ENCODE assay signal across 18 mouse cellular contexts in the genomic region with DNA sequence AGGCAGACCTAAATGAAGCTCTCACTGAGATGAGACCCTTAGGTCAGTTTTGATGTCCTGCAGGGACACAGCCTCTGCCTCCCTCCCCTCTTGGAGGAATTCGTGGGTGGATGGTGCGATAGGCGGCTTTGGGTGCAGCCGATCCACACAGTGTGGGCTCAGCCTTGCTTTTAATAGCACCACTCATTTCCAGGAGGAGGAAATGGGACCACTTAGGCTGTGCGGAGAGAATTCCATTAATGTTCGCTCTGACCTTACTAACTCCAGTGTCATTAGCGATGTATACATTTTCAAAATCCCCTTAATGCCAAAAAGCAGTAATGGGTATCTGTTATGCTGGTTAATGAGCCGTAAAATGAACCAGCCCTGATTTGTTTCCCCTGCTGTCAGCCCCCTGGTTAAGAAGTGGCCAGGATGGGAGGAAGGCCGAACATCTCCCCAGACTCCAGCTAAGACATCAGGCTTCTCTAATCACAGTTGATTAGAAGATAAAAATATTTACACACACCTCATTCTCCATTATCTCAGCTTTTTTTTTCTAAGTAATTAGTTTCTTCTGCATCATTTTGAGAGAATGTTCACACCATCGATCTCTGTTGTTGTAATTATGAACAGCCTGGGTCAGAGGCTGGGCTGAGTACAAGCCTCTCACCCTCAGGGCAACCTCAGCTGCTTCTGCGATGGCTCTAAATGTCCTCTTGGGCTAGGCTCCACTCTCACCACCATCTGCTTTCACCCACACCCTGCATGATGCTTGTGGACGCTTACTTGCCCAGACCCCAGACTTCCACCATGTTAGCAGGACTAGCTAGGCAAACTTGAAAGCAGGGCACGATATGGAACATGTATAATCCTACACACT. TPM values are rescaled to one million over a fixed set of nuclear protein-coding genes. Genes with fewer than 3 reads are reported as not detected.
DNase-seq lines count a peak whose midpoint lies in the region; ATAC-seq and TF ChIP-seq lines count a peak whose summit lies in the region.
"Had no signal": no experiment of that assay in that cellular context is flagged by ENCODE, and none has a peak within 500 bp of the region (broad histone marks: within the 10 kb centered on the region; RNA-seq: fewer than 3 reads in every experiment).

No protein-coding gene starts in this region.

- H3K27ac ChIP-seq in kidney, embryonic 14.5 days (ENCODE audit: low read depth, low read length): no peak overlapping the region
- H3K27ac ChIP-seq in kidney, adult 2 months (ENCODE audit: insufficient read depth, low read depth, low read length): no peak overlapping the region
- H3K27ac ChIP-seq in hindbrain, embryonic 13.5 days: peak overlapping the region; percentile 64
- peak overlapping the region; percentile 63 for H3K27ac ChIP-seq in neural tube, embryonic 13.5 days (replicated peaks)
- H3K27ac ChIP-seq: midbrain, embryonic 15.5 days; stomach, postnatal 0 days had no signal

- no peak overlapping the region for H3K9ac ChIP-seq in kidney, embryonic 14.5 days (ENCODE audit: low read depth, low read length)
- no peak overlapping the region for H3K9ac ChIP-seq in hindbrain, embryonic 13.5 days
- no peak overlapping the region for H3K9ac ChIP-seq in neural tube, embryonic 13.5 days
- H3K9ac ChIP-seq: heart, embryonic 12.5 days; midbrain, embryonic 15.5 days had no signal

- ATAC-seq in kidney, embryonic 14.5 days (ENCODE audit: low FRiP score, low TSS enrichment): peak; percentile 81
- ATAC-seq in hindbrain, embryonic 13.5 days (ENCODE audit: low FRiP score): peak; percentile 52; the same call in 1 of the 2 replicates
- peak; percentile 78 for ATAC-seq in neural tube, embryonic 13.5 days (ENCODE audit: low read depth)
- ATAC-seq: inflammation-experienced regulatory T-cells, adult 6 months; midbrain, embryonic 15.5 days had no signal

- no peak for TF ChIP-seq CTCF in kidney, adult 2 months (conservative IDR thresholded peaks at IDR 0.05; ENCODE audit: insufficient read depth, insufficient read length, low read depth, low read length)
- TF ChIP-seq CTCF in brain, embryonic 14.5 days (IDR thresholded peaks at IDR 0.05; ENCODE audit: borderline replicate concordance, extremely low read depth, insufficient read depth, insufficient read length): no peak

- H3K36me3 ChIP-seq in kidney, embryonic 14.5 days (ENCODE audit: control insufficient read depth, insufficient read depth, low read length): no peaks in the 10 kb centered on the region
- no peaks in the 10 kb centered on the region for H3K36me3 ChIP-seq in kidney, adult 2 months (ENCODE audit: control insufficient read depth, insufficient read depth, low read length)
- no peaks in the 10 kb centered on the region for H3K36me3 ChIP-seq in hindbrain, embryonic 13.5 days
- H3K36me3 ChIP-seq in neural tube, embryonic 13.5 days: no peaks in the 10 kb centered on the region
- H3K36me3 ChIP-seq: heart, embryonic 12.5 days; midbrain, embryonic 15.5 days had no signal

- WGBS in kidney, embryonic 14.5 days: 26% methylated on average over 13 of the region's 13 CpGs
- 47% methylated on average over 13 of the region's 13 CpGs for WGBS in kidney, adult 2 months
- 37% methylated on average over 13 of the region's 13 CpGs for WGBS in hindbrain, embryonic 13.5 days
- WGBS in neural tube, embryonic 13.5 days: 40% methylated on average over 13 of the region's 13 CpGs

- no peak for DNase-seq in kidney, adult 2 months
- DNase-seq in brain, embryonic 14.5 days (ENCODE audit: low read depth): peak; percentile 42
- no peak for DNase-seq in Muller cell, postnatal 12 days (ENCODE audit: inconsistent ontology term)
- DNase-seq in thymus, postnatal 25 days: no peak
- DNase-seq: adrenal gland, adult 8-10 months; cerebellum, adult 9-10 months; gastrocnemius, postnatal 10 days; heart, adult 11 months; heart, postnatal 14 days; kidney, adult 8-10 months; lung, postnatal 10 days had no signal

- no peaks in the 10 kb centered on the region for H3K9me3 ChIP-seq in kidney, embryonic 14.5 days (ENCODE audit: control insufficient read depth, low read length)
- H3K9me3 ChIP-seq in hindbrain, embryonic 13.5 days: no peaks in the 10 kb centered on the region
- H3K9me3 ChIP-seq in neural tube, embryonic 13.5 days: no peaks in the 10 kb centered on the region
- H3K9me3 ChIP-seq: heart, embryonic 12.5 days; midbrain, embryonic 15.5 days had no signal

- H3K27me3 ChIP-seq in kidney, embryonic 14.5 days (ENCODE audit: control insufficient read depth, insufficient read depth, low read length): no peaks in the 10 kb centered on the region
- H3K27me3 ChIP-seq in kidney, adult 2 months (replicated peaks; ENCODE audit: control insufficient read depth, insufficient read depth, low read length): no peaks in the 10 kb centered on the region
- no peaks in the 10 kb centered on the region for H3K27me3 ChIP-seq in hindbrain, embryonic 13.5 days
- no peaks in the 10 kb centered on the region for H3K27me3 ChIP-seq in neural tube, embryonic 13.5 days
- H3K27me3 ChIP-seq: heart, embryonic 12.5 days; midbrain, embryonic 15.5 days had no signal

- peaks cover 7% of the 10 kb centered on the region; the same call in 1 of the 2 replicates for H3K4me1 ChIP-seq in kidney, embryonic 14.5 days (ENCODE audit: control insufficient read depth, insufficient read depth, low read length)
- no peaks in the 10 kb centered on the region for H3K4me1 ChIP-seq in kidney, adult 2 months (ENCODE audit: control insufficient read depth, insufficient read depth, low read length)
- H3K4me1 ChIP-seq in hindbrain, embryonic 13.5 days (replicated peaks): peaks cover 10% of the 10 kb centered on the region
- peaks cover 11% of the 10 kb centered on the region for H3K4me1 ChIP-seq in neural tube, embryonic 13.5 days (replicated peaks)
- H3K4me1 ChIP-seq: midbrain, embryonic 15.5 days had no signal

- no peak overlapping the region for H3K4me2 ChIP-seq in kidney, embryonic 14.5 days (replicated peaks; ENCODE audit: low read depth, low read length)
- H3K4me2 ChIP-seq in hindbrain, embryonic 13.5 days: no peak overlapping the region
- H3K4me2 ChIP-seq in neural tube, embryonic 13.5 days: no peak overlapping the region
- H3K4me2 ChIP-seq: heart, embryonic 12.5 days; midbrain, embryonic 15.5 days had no signal

- TF ChIP-seq POLR2A in kidney, adult 2 months (IDR thresholded peaks at IDR 0.05; ENCODE audit: low read depth, low read length): no peak
- no peak for TF ChIP-seq POLR2A in brain, embryonic 14.5 days (IDR thresholded peaks at IDR 0.05; ENCODE audit: borderline replicate concordance, extremely low read depth, insufficient read depth, insufficient read length, poor library complexity, severe bottlenecking)

- no peak overlapping the region for H3K4me3 ChIP-seq in kidney, embryonic 14.5 days (ENCODE audit: low read length)
- H3K4me3 ChIP-seq in kidney, adult 2 months (ENCODE audit: insufficient read depth, low read depth, low read length): no peak overlapping the region
- H3K4me3 ChIP-seq in hindbrain, embryonic 13.5 days: no peak overlapping the region
- H3K4me3 ChIP-seq in neural tube, embryonic 13.5 days: no peak overlapping the region
- H3K4me3 ChIP-seq: heart, embryonic 12.5 days; midbrain, embryonic 15.5 days had no signal

RNA-seq across cellular contexts. Expression of a gene that starts 33.8 kb away (rescaled TPM):
- polyA plus RNA-seq in kidney, embryonic 14.5 days (2014; fragmentation: Nextera tagmentation; extraction: Ambion mirVana): 16.5 and 19.9 TPM in 2 replicates
- polyA plus RNA-seq in kidney, adult 2 months (2012; rRNA removed): 49.5 and 65.6 TPM in 2 replicates
- 62.6 and 81.2 TPM in 2 replicates for polyA plus RNA-seq in brain, embryonic 14.5 days (2012; rRNA removed)
- 48.0 and 51.5 TPM in 2 replicates for polyA plus RNA-seq in hindbrain, embryonic 13.5 days (2015; fragmentation: Nextera tagmentation; extraction: Ambion mirVana)
- polyA plus RNA-seq in neural tube, embryonic 13.5 days (2015; fragmentation: Nextera tagmentation; extraction: Ambion mirVana): 50.3 and 51.3 TPM in 2 replicates
- polyA plus RNA-seq: inflammation-experienced regulatory T-cells, adult 6 months had no signal

Comparison
In these comparisons a context has a peak if more than half of its experiments do, and no peak if none do; other contexts are left out.
1. H3K27ac ChIP-seq: peak in hindbrain, embryonic 13.5 days (single experiment) and neural tube, embryonic 13.5 days (single experiment); none in kidney, embryonic 14.5 days (single experiment) and kidney, adult 2 months (single experiment).
2. Peak in every context shown above with its lines, with median percentiles within 50 percentile points of each other: ATAC-seq.